Mouse (Mus musculus) embryonic fibroblast, embryonic 13.5 days (primary cell): Measurements from ENCODE around the gene Elf2.

ENCODE experiments used
- CTCF ChIP-seq: IDR thresholded peaks from 2 replicates; pipeline ENCODE4 v1.5.1; 2011; ENCODE audit warnings: mild to moderate bottlenecking, control low read depth, low read length, moderate library complexity, borderline replicate concordance; ENCODE audit not compliant: insufficient read depth
- POLR2A ChIP-seq: IDR thresholded peaks from 2 replicates; pipeline ENCODE4 v1.6.1; 2011; ENCODE audit warnings: low read depth, mild to moderate bottlenecking, control low read depth, low read length, moderate library complexity

DNA sequence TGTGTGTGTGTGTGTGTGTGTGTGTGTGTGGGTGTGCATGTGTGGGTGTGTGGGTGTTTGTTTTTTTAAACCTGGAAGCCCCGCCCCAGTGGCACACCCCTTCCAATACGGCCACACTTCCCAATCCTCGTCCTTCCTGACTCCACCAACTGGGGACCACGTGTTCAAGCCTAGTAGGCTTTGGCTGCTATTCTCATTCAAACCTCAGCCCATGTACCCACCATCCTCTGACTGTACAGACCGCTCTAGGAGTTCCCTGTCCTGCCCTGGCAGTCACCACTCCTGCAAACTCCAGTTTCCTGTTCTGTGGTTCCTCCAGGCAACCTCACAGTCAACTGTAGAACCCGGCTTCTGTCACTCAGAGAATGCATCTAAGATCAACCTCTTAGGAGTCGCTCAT, 101.9 kb downstream of the Elf2 start:
- TF ChIP-seq POLR2A: no peak
- no peak for TF ChIP-seq CTCF
